Mouse (Mus musculus): ENCODE results near the gene Agap3.

Agap3 gene

GRCm38 (mm10) chr5:24428596-24428995 lies 23.4 kb upstream of the Agap3 start:
- no peak for DNase-seq (ENCODE audit: low spot score in 2 of 2)

- DNase-seq (ENCODE audit: low spot score in 2 of 2) = no peak
Observed at GRCm38 (mm10) chr5:24433993-24434392, 18.0 kb upstream of the Agap3 start.

GRCm38 (mm10) chr5:24441187-24441586 lies 10.8 kb upstream of the Agap3 start:
- no peak for DNase-seq (ENCODE audit: low spot score in 2 of 2)

DNA sequence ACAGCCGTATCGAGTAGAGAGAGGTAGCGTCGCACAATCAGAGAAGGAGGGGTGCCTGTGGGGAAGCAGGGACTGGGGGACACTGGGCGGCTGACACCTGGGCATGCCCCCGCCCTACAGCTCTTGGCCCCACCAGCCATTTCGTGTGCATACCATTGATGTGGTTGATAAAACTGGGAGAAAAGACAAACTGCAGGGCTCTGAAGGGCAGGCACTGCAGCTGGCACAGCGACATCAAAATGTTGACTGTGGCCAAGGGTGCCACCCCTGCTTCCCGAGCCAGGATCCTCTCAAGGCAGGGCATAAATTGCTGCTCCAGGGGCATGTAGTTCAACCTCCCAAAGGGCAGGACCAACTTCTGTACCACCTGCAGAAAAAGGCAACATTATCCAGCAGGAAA lies 9.9 kb upstream of the Agap3 start:
- no peak for DNase-seq (ENCODE audit: low spot score in 2 of 2)

DNA sequence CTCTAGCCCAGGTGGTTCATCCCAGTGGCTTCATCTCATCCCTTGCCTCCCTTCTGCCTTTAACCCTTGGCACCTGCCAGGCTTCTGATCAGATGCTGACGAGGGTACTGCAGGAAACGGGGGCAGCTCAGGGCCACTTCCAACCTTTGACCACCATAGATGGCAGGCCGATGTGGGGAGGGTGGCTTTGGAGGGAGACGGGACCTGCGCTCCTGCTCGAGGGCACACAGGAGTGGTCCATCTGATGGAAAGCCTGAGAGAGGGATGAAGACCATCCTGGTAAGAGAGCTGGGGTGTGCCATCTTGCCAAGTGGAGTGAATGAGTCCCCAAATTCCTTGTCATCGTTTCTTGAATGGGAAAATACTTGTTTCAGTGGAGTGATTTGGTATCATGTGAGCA lies 8.8 kb upstream of the Agap3 start:
- no peak for DNase-seq (ENCODE audit: low spot score in 2 of 2)

DNA sequence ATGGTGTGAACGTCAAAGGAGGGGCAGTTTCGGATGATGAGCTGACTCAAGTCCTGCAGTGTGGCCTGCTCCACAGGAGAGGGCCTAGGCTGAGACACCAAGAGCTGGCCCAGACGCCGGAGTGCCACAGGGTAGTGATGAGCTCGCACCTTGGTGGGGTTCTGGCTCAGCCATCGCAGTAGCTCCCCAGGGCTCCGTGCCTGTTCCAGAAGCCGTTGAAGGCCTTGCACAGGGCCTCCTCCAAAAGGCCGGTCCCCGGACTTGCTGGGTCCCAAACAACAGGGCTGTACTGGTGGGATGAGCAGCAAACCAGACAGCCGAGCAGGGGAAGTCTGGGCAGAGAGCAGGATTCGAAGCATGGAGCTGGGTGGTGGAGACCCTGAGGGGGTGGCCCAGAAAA lies 8.1 kb upstream of the Agap3 start:
- no peak for DNase-seq (ENCODE audit: low spot score in 2 of 2)

- DNase-seq (ENCODE audit: low spot score in 2 of 2) = peak; percentile 91 to 93
Observed at GRCm38 (mm10) chr5:24444746-24445427, 7.1 kb upstream of the Agap3 start, which contains the start of gene Fastk. TSS of gene Fastk (minus strand) at chr5:24445287.

GRCm38 (mm10) chr5:24445428-24446080 lies 6.4 kb upstream of the Agap3 start:
- no peak for DNase-seq (ENCODE audit: low spot score in 2 of 2)

GRCm38 (mm10) chr5:24446630-24447029 lies 5.3 kb upstream of the Agap3 start:
- DNase-seq (ENCODE audit: low spot score in 2 of 2) = no peak

- peak; percentile 83 to 91 for DNase-seq (ENCODE audit: low spot score in 2 of 2)
Observed at GRCm38 (mm10) chr5:24447624-24448298, 4.2 kb upstream of the Agap3 start, which contains the start of gene Tmub1. TSS of gene Tmub1 (minus strand) at chr5:24447854.

GRCm38 (mm10) chr5:24451264-24452029 lies 530 bp upstream of the Agap3 start:
- peak; percentile 77 to 82 for DNase-seq (ENCODE audit: low spot score in 2 of 2)

DNA sequence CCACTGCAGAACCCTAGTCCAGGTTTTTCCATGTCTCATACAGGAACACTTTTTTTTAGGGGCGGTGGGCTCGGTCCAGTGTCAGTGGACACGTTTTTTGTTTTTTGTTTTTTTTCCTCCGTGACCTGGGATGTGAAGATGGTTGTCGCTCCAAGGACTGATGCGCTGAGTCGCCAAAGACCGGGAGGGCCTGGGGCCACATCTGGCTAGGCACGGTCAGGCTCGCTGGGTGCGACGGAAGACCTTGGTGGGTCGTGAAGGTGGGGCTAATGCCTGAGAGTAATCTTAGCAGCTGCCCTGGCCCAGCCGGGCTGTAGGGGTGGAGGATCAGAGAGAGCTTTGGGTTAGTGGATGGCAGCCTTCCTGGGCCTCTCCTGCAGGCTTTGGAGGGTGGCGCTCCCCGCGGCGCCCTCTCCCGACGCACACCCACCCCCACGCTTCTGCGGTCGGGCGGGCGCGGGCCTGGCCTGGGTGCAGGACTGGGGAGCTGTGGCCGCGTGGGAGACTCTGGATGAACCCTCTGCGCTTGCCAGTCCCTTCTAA lies 785 bp downstream of the Agap3 start:
- peak in 1 of 2 experiments; percentile 32 for DNase-seq (ENCODE audit: low spot score in 2 of 2)

GRCm38 (mm10) chr5:24453283-24453984 lies 1.5 kb downstream of the Agap3 start:
- peak in 1 of 2 experiments; percentile 30 for DNase-seq (ENCODE audit: low spot score in 2 of 2)

DNA sequence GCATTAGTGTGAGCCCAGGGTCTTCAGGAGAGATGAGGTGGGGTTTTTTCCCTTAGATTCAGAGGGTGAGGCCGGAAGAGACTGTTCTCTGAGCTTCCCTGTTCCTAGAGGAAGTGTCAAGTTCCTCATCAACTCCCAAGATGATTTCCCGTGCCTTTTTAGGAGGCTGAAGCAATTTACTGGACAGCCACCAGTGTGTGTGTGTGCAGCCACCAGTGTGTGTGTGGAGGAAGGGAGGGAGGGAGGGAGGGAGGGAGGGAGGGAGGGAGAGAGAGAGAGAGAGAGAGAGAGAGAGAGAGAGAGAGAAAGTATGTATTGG lies 2.0 kb downstream of the Agap3 start:
- no peak for DNase-seq (ENCODE audit: low spot score in 2 of 2)

DNA sequence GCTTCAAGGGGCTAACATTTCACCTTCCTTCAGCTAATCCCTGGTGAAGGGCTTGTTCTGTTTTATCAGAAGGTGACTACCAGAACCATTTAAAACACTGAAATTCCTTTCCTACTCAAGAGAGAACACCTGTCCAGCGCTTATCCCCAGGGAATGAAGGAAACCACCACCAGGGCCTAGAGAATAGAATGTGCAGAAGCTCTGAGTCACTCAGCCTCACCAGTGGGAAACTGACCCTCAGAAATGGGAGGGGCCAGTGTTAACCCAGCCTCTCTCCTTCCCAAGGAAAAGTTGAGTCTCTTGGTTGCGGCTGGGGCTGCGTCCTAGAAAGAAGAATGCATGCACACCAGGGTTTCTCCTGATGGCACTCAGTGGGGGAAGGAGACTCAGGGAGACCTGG lies 3.1 kb downstream of the Agap3 start:
- DNase-seq (ENCODE audit: low spot score in 2 of 2) = no peak

- DNase-seq (ENCODE audit: low spot score in 2 of 2) = no peak
Observed at GRCm38 (mm10) chr5:24455613-24456012, 3.6 kb downstream of the Agap3 start.

DNA sequence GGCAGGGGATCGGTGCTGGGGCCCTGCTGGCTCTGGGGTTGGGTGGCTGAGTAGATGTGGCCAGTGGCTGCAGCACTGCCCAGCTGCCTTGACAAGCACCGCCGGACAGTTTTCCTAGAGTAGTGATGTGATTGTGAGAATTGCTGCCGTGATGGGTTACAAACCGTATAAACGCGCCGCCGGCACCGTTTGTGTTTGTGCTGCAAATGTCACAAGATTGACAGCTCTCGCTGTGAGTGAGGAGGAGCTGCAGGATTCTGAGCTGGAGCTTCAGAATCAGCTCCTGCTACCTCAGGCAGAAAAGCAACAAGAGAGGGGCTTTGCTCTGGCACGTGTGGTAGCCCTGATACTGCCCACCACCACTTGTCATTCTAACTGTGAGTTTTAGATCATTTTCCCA lies 14.8 kb downstream of the Agap3 start:
- DNase-seq (ENCODE audit: low spot score in 2 of 2) = no peak

DNA sequence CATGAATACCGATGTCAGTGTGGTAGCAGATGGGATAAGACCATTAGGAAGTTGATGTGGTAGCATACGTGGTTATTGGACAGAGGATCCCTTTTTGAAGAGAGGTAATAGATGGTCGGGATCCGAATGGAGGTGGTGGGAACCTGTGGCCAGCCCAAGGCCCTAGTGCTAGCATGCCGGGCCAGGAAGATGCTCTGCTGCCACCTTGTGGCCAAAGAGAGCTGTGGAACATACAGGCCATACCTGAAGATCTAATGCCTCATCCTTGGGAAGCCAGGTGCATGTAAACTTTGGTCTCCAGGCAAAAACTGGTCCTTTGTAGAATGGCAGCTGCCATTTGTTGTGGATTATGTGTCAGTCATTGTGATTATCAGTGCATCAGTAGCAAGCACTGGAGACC lies 18.6 kb downstream of the Agap3 start:
- DNase-seq (ENCODE audit: low spot score in 2 of 2) = peak; percentile 77 to 86

DNA sequence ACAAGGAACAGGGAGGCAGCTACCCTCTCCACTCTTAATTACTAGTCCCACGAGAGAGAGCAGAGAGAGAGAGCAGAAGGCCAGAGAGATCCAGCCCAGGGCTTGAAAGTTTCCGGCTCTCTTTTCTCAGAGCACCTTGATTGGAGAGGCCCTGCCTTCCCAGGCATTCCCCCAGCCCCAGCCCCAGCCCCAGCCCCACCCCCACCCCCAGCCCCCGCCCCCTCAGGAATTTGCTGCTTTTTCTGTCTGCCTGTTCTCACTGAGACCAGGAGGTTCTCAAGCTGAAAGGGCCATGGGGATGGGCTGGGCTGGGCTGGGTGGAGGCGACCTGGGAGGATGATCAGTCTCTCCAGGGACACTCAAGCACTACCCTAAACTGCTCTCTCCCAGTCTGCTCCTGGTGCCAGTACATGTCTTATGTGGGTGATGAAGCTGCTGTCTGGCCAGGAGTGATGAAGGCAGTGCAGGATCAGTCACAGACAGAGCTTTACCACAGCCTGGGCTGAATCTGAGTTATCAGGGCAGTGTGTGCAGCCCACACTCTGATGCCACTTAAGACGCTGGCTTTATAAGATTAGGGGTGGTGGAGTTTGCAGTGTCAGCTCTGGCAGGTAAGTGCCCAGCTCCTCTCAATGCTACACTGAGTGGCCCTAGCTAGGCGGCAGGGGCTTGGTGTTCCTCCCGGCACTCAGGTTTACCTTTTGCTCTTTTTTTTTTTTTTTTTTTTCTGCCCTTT lies 21.1 kb downstream of the Agap3 start:
- DNase-seq (ENCODE audit: low spot score in 2 of 2) = no peak

DNA sequence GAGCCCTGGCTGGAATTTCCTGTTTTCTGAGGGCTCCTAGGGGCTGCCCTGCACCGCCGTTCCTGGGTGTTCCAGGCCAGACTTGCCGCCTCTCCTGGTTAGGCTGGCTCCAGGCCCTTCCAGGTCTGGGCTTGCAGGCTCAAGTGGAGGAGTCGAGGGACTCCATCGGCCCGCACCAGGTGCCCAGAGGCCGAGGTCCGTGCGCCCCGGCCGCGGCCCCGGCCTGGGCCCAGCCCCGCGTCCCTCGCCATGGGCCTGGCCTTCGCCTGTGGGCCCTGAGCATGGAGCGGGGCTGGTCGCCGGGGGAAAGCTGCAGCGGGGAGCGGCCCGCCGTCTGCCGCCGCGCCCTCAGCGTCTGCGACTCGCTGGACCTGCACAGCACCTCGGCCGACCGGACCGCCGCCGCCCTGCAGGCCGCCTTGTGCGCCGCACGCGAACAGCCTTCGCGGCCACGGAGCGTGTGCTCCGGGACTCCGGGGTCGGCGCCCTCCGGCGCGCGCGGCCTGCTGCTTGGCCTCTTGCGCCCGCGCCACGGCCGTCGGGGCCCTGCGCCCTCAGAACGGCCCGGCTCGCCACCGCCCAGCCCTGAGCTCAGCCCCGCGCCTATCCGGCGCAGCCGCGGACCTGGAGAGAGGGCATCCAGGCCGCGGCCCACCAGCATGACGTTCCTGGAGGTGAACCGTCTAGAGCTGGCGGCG lies 22.2 kb downstream of the Agap3 start:
- DNase-seq (ENCODE audit: low spot score in 2 of 2) = no peak

Measured in right cerebral cortex, adult 2 months (tissue).